Mouse (Mus musculus): Measurements from ENCODE around the gene Wdr18.

DNA sequence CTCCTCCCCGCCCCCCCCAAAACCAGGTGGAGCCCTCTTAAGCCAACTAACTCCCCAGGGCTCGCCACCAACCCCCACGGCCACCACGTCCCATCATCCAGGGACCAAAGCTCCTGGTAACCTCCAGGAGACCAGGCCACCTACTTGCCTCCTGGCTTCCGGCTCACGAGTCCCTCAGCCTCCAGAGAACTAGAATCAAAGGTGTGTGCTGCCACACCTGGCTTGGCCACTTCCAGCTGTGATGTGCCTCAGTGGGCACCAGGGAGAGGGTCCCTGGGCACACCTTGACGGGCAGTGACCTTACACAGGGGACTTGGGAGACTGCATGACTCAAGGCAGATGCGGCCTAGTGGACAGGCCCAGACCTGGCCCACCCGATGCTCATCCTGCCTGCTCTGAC lies 4.3 kb upstream of the Wdr18 start:
- TF ChIP-seq CTCF (conservative IDR thresholded peaks at IDR 0.05; ENCODE audit: insufficient read depth, insufficient read length, low read depth, low read length) (no peak), POLR2A (IDR thresholded peaks at IDR 0.05; ENCODE audit: low read depth, low read length) (no peak)
